In genomic region chr7:130762071-130762897, GRCm38 (mm10) we compare ENCODE assay signal across 8 mouse cellular contexts. TPM values are rescaled to one million over a fixed set of nuclear protein-coding genes. Genes with fewer than 3 reads are reported as not detected.
DNase-seq lines count a peak whose midpoint lies in the region; ATAC-seq and TF ChIP-seq lines count a peak whose summit lies in the region.

No protein-coding gene starts in this region.

- ATAC-seq in megakaryocyte progenitor cell, adult 5-6 weeks (replicated peaks; ENCODE audit: poor library complexity): peak; percentile 90

- no peak overlapping the region for H3K4me3 ChIP-seq in cortical plate, adult 2 months (ENCODE audit: insufficient read depth, low read length)
- no peak overlapping the region for H3K4me3 ChIP-seq in gastrocnemius, adult 2 months

- H3K4me1 ChIP-seq in cortical plate, adult 2 months (ENCODE audit: control insufficient read depth, insufficient read depth, low read length): peaks cover 1% of the 10 kb centered on the region; the same call in 1 of the 2 replicates

- peak; percentile 88 for TF ChIP-seq CTCF in cortical plate, adult 2 months (IDR thresholded peaks at IDR 0.05; ENCODE audit: extremely low read depth, insufficient read depth, low read length)
- peak; percentile 79 for TF ChIP-seq CTCF in gastrocnemius, adult 2 months (IDR thresholded peaks at IDR 0.05)

- H3K27ac ChIP-seq in cortical plate, adult 2 months (ENCODE audit: insufficient read depth, low read length): no peak overlapping the region
- H3K27ac ChIP-seq in gastrocnemius, adult 2 months: peak overlapping the region; percentile 9; the same call in 1 of the 2 replicates

- DNase-seq in urinary bladder, adult 18-20 months (ENCODE audit: low spot score in 2 of 2): peak; percentile 27 to 31
- DNase-seq in urinary bladder, adult 2 months (ENCODE audit: low spot score): no peak
- peak; percentile 64 for DNase-seq in gastrocnemius, adult 2 months
- DNase-seq in induced T-regulatory cell, adult 2 months (ENCODE audit: low read depth): peak; percentile 81
- DNase-seq in left cerebral cortex, adult 18-20 months (ENCODE audit: low spot score in 2 of 2): peak; percentile 79 to 80
- DNase-seq in right cerebral cortex, postnatal 10 days (ENCODE audit: low spot score in 2 of 2): peak; percentile 82 to 84

- intact Hi-C loops in gastrocnemius, adult 2 months (cut with DNase I): loop anchor here (1.0 to 10.0 kb wide), 2 partner anchors 89 to 227 kb away; no protein-coding TSS in a partner anchor

- TF ChIP-seq POLR2A in cortical plate, adult 2 months (IDR thresholded peaks at IDR 0.05; ENCODE audit: extremely low read depth, insufficient read depth, low read length): no peak

RNA-seq across cellular contexts. Expression of gene Btbd16, which starts 11.6 kb away (rescaled TPM):
- 0.04 TPM in 2 replicates for polyA plus RNA-seq in urinary bladder, adult 2 months (2012; rRNA removed)
- polyA plus RNA-seq in cortical plate, adult 2 months (2012; rRNA removed): 0.68 and 0.86 TPM in 2 replicates
- total RNA-seq in gastrocnemius, adult 2 months (2021): not detected
- total RNA-seq in left cerebral cortex, adult 18-20 months (2021): under 1 TPM; 0.12 to 0.30 TPM
- 0.52 and 0.71 TPM in 2 replicates for total RNA-seq in megakaryocyte progenitor cell, adult 5-6 weeks (2015)
- total RNA-seq in megakaryocyte progenitor cell, adult 5-6 weeks (2017): 0.87 TPM in 1 of 2 replicates, not detected in the other
